Comparison of ENCODE assay signal across 16 mouse cellular contexts in the genomic region with DNA sequence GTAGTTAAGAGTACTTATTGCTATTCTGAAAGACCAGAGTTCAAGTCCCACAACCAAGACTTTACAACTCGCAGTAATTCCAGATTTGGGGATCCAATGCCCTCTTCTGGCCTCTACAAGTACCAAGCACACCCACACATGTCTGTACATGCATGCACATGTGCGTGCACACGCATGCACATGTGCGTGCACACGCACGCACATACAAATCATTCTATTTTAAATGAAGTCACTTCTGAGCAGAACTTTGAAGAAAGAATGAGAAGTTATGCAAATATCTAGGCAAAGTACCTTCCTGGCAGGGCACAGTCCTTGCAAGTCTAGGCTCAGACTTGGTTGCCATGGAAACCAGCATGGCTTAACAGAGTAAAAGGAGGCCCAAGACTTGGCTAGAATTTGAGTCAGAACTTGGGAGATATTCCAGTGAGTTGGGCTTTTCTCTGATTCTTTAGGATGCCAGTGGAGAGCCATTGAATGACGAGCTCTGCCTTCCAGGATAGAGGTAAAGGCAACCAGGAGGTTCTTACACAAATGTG.
DNase-seq lines count a peak whose midpoint lies in the region; ATAC-seq and TF ChIP-seq lines count a peak whose summit lies in the region.
"Had no signal": no experiment of that assay in that cellular context is flagged by ENCODE, and none has a peak within 500 bp of the region (broad histone marks: within the 10 kb centered on the region; RNA-seq: fewer than 3 reads in every experiment).

No protein-coding gene starts in this region.

- H3K4me3 ChIP-seq in lung, embryonic 14.5 days (ENCODE audit: low read depth, low read length) = no peak overlapping the region
- H3K4me3 ChIP-seq in ES-E14 (ENCODE audit: insufficient read depth in 1 of 2, low read depth in 1 of 2, low read length in 2 of 2, poor library complexity in 1 of 2, severe bottlenecking in 1 of 2) = no peak overlapping the region
- no peak overlapping the region for H3K4me3 ChIP-seq in limb, embryonic 10.5 days
- H3K4me3 ChIP-seq: embryonic facial prominence, embryonic 12.5 days; heart, embryonic 15.5 days; hindbrain, embryonic 10.5 days; lung, embryonic 15.5 days had no signal

- H3K27me3 ChIP-seq in lung, embryonic 14.5 days (ENCODE audit: insufficient read depth, low read length) = no peaks in the 10 kb centered on the region
- no peaks in the 10 kb centered on the region for H3K27me3 ChIP-seq in limb, embryonic 10.5 days (ENCODE audit: low read depth, poor library complexity, severe bottlenecking)
- H3K27me3 ChIP-seq: embryonic facial prominence, embryonic 12.5 days; heart, embryonic 15.5 days; lung, embryonic 15.5 days had no signal

- H3K36me3 ChIP-seq in lung, embryonic 14.5 days (ENCODE audit: insufficient read depth) = no peaks in the 10 kb centered on the region
- H3K36me3 ChIP-seq in ES-E14 (ENCODE audit: control insufficient read depth, insufficient read depth, low read length, poor library complexity, severe bottlenecking) = no peaks in the 10 kb centered on the region
- H3K36me3 ChIP-seq in limb, embryonic 10.5 days = no peaks in the 10 kb centered on the region
- H3K36me3 ChIP-seq: embryonic facial prominence, embryonic 12.5 days; heart, embryonic 15.5 days; hindbrain, embryonic 10.5 days; lung, embryonic 15.5 days had no signal

- H3K9me3 ChIP-seq in lung, embryonic 14.5 days (ENCODE audit: low read depth, low read length) = no peaks in the 10 kb centered on the region
- no peaks in the 10 kb centered on the region for H3K9me3 ChIP-seq in ES-E14 (ENCODE audit: control insufficient read depth, insufficient read depth, low read depth, low read length)
- no peaks in the 10 kb centered on the region for H3K9me3 ChIP-seq in limb, embryonic 10.5 days (replicated peaks)
- H3K9me3 ChIP-seq: embryonic facial prominence, embryonic 12.5 days; heart, embryonic 15.5 days; hindbrain, embryonic 10.5 days; lung, embryonic 15.5 days had no signal

- no peak overlapping the region for H3K4me2 ChIP-seq in lung, embryonic 14.5 days
- H3K4me2 ChIP-seq: embryonic facial prominence, embryonic 12.5 days; heart, embryonic 15.5 days; lung, embryonic 15.5 days had no signal

- peak; percentile 27 for DNase-seq in embryo, embryonic 10 days (ENCODE audit: low spot score)
- no peak for DNase-seq in embryo, embryonic 9.5 days (ENCODE audit: extremely low spot score)
- DNase-seq in lung, embryonic 14.5 days = peak; percentile 67
- DNase-seq in lung, postnatal 10 days = no peak
- peak; percentile 19 for DNase-seq in ES-E14 (ENCODE audit: low read depth, low spot score)
- peak; percentile 30 for DNase-seq in embryo, embryonic 10.5 days (ENCODE audit: low spot score)
- DNase-seq in limb, embryonic 10.5 days (ENCODE audit: low spot score) = no peak
- DNase-seq in spleen, adult 18-20 months = no peak
- DNase-seq: cerebellum, adult 18-20 months; kidney, postnatal 25 days; thymus, postnatal 4 days had no signal

- no peak overlapping the region for H3K27ac ChIP-seq in lung, embryonic 14.5 days (ENCODE audit: low read depth)
- H3K27ac ChIP-seq in ES-E14 (ENCODE audit: insufficient read depth, low read depth, low read length, poor library complexity, severe bottlenecking) = no peak overlapping the region
- H3K27ac ChIP-seq in limb, embryonic 10.5 days = no peak overlapping the region
- H3K27ac ChIP-seq: embryonic facial prominence, embryonic 12.5 days; heart, embryonic 15.5 days; hindbrain, embryonic 10.5 days; lung, embryonic 15.5 days had no signal

- in situ Hi-C loops in ES-E14 (cut with MboI; ENCODE audit: low sequenced_read_pairs in 2 of 2, unreplicated experiment in 2 of 2) = no loop called here

- no peaks in the 10 kb centered on the region for H3K4me1 ChIP-seq in lung, embryonic 14.5 days (ENCODE audit: insufficient read depth)
- no peaks in the 10 kb centered on the region for H3K4me1 ChIP-seq in ES-E14 (ENCODE audit: control insufficient read depth in 2 of 2, insufficient read depth in 2 of 2, low read length in 2 of 2, poor library complexity in 1 of 2)
- no peaks in the 10 kb centered on the region for H3K4me1 ChIP-seq in limb, embryonic 10.5 days
- H3K4me1 ChIP-seq: embryonic facial prominence, embryonic 12.5 days; heart, embryonic 15.5 days; hindbrain, embryonic 10.5 days; lung, embryonic 15.5 days had no signal

- ATAC-seq in lung, embryonic 14.5 days (ENCODE audit: insufficient read depth) = no peak
- ATAC-seq: intestine, embryonic 16.5 days had no signal

- no peak overlapping the region for H3K9ac ChIP-seq in lung, embryonic 14.5 days
- no peak overlapping the region for H3K9ac ChIP-seq in ES-E14 (ENCODE audit: insufficient read depth, low read depth, low read length, poor library complexity, severe bottlenecking)
- H3K9ac ChIP-seq: embryonic facial prominence, embryonic 12.5 days; heart, embryonic 15.5 days; lung, embryonic 15.5 days had no signal

- 89% methylated on average over 7 of the region's 7 CpGs for WGBS in lung, embryonic 14.5 days
- WGBS in limb, embryonic 10.5 days = 93% methylated on average over 7 of the region's 7 CpGs

- no peak for TF ChIP-seq CTCF in lung, embryonic 14.5 days (IDR thresholded peaks at IDR 0.05; ENCODE audit: low read depth)

TF ChIP-seq in ES-E14, 5 proteins besides CTCF, POLR2A, EP300 and RAD21:
- TF ChIP-seq HCFC1 (IDR thresholded peaks at IDR 0.05; ENCODE audit: borderline replicate concordance, insufficient read depth, low read length) = no peak
- TF ChIP-seq CHD2 (IDR thresholded peaks at IDR 0.05; ENCODE audit: low read depth, low read length) = no peak
- no peak for TF ChIP-seq ZC3H11A (IDR thresholded peaks at IDR 0.05; ENCODE audit: borderline replicate concordance, low read depth, low read length)
- TF ChIP-seq ZNF384 (IDR thresholded peaks at IDR 0.05; ENCODE audit: low read depth, low read length) = no peak
- TF ChIP-seq MAFK (IDR thresholded peaks at IDR 0.05; ENCODE audit: insufficient read depth, low read depth, low read length) = no peak
TF ChIP-seq in ES-E14: peak in this region for 0.

Comparison
In these comparisons a context has a peak if more than half of its experiments do, and no peak if none do; other contexts are left out.
1. DNase-seq: peak in embryo, embryonic 10 days (single experiment), lung, embryonic 14.5 days (single experiment), ES-E14 (single experiment) and embryo, embryonic 10.5 days (single experiment); none in embryo, embryonic 9.5 days (single experiment), lung, postnatal 10 days (single experiment), limb, embryonic 10.5 days (single experiment) and spleen, adult 18-20 months (0 of 2).